Mouse (Mus musculus) brain, embryonic 14.5 days (tissue): ENCODE data around the gene Fbxo7.

Source experiments
- CTCF ChIP-seq: fragments of 200-500 bp; IDR thresholded peaks from 2 replicates; pipeline ENCODE4 v1.5.1; 2012; ENCODE audit warnings: inconsistent platforms, mild to moderate bottlenecking, moderate library complexity, borderline replicate concordance; ENCODE audit not compliant: insufficient read depth, insufficient read length; ENCODE audit errors: extremely low read depth
- POLR2A ChIP-seq: fragments of 200-500 bp; IDR thresholded peaks from 2 replicates; pipeline ENCODE4 v1.6.1; 2012; ENCODE audit warnings: mild to moderate bottlenecking, inconsistent platforms, borderline replicate concordance; ENCODE audit not compliant: poor library complexity, insufficient read depth, insufficient read length, severe bottlenecking; ENCODE audit errors: extremely low read depth

DNA sequence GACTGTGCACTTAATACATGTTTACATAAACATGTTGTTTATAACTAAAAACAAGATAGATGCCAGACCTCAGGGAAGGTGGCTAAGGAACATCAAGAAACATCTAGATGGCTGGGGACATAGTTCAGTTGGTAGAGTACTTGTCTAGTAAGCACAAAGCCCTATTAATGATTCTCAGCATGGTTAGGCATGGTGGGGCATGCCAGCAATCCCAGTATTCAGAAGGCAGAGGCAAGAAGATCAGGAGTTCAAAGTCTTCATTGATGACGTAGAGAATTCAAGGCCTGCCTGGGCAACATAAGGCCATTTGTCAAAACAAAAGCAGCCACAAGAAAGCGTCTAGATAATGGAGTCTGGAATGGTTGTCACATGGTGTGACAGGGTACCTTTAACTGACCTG is 35.9 kb downstream of the Fbxo7 start:
- TF ChIP-seq CTCF (no peak), POLR2A (no peak)
